Mouse (Mus musculus): Measurements from ENCODE around the gene Pde8a. TPM values are rescaled to one million over a fixed set of nuclear protein-coding genes. Genes with fewer than 3 reads are reported as not detected.

Pde8a gene
- polyA plus RNA-seq, 1 experiment from 2014 or later = 3.3 TPM

- H3K27ac ChIP-seq = peak overlapping the region; percentile 80
- peaks cover 40% of the 10 kb centered on the region for H3K4me1 ChIP-seq
- peak overlapping the region; percentile 55 for H3K4me3 ChIP-seq
- H3K27me3 ChIP-seq (ENCODE audit: low read depth, poor library complexity, severe bottlenecking) = peaks cover 80% of the 10 kb centered on the region
- no peaks in the 10 kb centered on the region for H3K9me3 ChIP-seq (replicated peaks)
- DNase-seq (ENCODE audit: low spot score) = peak; percentile 35
- H3K36me3 ChIP-seq = no peaks in the 10 kb centered on the region
- 5% methylated on average over 39 of the region's 40 CpGs for WGBS
These were observed 934 bp downstream of the Pde8a start for GRCm38 (mm10) chr7:81214153-81214907.

- DNase-seq (ENCODE audit: low spot score) = no peak
- no peak overlapping the region for H3K27ac ChIP-seq
- 84% methylated on average over 1 of the region's 1 CpGs for WGBS
These were observed 2.6 kb downstream of the Pde8a start for GRCm38 (mm10) chr7:81215950-81216349.

DNA sequence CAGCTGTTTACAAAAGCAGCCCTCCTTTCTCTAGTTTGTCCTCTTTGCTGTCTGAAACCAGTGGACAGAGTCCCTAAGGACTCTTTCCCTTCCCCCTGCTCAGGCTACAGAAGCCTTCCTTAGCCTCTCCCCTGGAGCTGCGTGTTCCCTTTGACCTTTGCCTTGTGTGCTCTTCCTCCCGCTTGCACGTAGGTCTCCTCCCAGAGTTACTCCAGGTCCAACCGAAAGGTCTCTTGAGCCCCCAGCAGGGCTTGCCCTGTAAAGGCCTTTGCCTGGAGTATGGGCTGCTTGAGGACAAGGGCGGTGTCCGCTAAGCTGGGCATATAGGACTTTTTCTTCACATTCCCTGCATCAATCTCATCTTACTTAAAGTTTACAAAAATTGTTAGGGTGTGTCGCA, 5.9 kb downstream of the Pde8a start:
- Histone ChIP-seq H3K4me1 (peaks cover 2% of the 10 kb centered on the region), H3K36me3 (no peaks in the 10 kb centered on the region), H3K9me3 (replicated peaks) (no peaks in the 10 kb centered on the region), H3K27me3 (ENCODE audit: low read depth, poor library complexity, severe bottlenecking) (peaks cover 33% of the 10 kb centered on the region), H3K4me3 (no peak overlapping the region), H3K27ac (no peak overlapping the region)
- WGBS = 56% methylated on average over 7 of the region's 7 CpGs
- DNase-seq (ENCODE audit: low spot score) = no peak

More at GRCm38 (mm10) chr7:81215950-81216349, 2.6 kb downstream of the Pde8a start:
- Histone ChIP-seq H3K4me1 (peaks cover 30% of the 10 kb centered on the region), H3K36me3 (no peaks in the 10 kb centered on the region), H3K27me3 (ENCODE audit: low read depth, poor library complexity, severe bottlenecking) (peaks cover 67% of the 10 kb centered on the region), H3K4me3 (no peak overlapping the region), H3K9me3 (replicated peaks) (no peaks in the 10 kb centered on the region)

- Histone ChIP-seq H3K9me3 (replicated peaks) (no peaks in the 10 kb centered on the region), H3K36me3 (no peaks in the 10 kb centered on the region), H3K27ac (no peak overlapping the region), H3K4me1 (no peaks in the 10 kb centered on the region), H3K4me3 (no peak overlapping the region), H3K27me3 (ENCODE audit: low read depth, poor library complexity, severe bottlenecking) (peaks cover 23% of the 10 kb centered on the region)
- no peak for DNase-seq (ENCODE audit: low spot score)
- 90% methylated on average over 3 of the region's 3 CpGs for whole genome bisulfite sequencing
These were observed 7.0 kb downstream of the Pde8a start for GRCm38 (mm10) chr7:81220381-81220780.

- DNase-seq (ENCODE audit: low spot score) = no peak
- Histone ChIP-seq H3K9me3 (replicated peaks) (no peaks in the 10 kb centered on the region), H3K36me3 (no peaks in the 10 kb centered on the region), H3K27me3 (ENCODE audit: low read depth, poor library complexity, severe bottlenecking) (peaks cover 4% of the 10 kb centered on the region; the same call in 1 of the 2 replicates), H3K4me3 (no peak overlapping the region), H3K4me1 (no peaks in the 10 kb centered on the region), H3K27ac (no peak overlapping the region)
- 91% methylated on average over 7 of the region's 7 CpGs for whole genome bisulfite sequencing
These were observed 10.9 kb downstream of the Pde8a start for GRCm38 (mm10) chr7:81224260-81224659.

DNA sequence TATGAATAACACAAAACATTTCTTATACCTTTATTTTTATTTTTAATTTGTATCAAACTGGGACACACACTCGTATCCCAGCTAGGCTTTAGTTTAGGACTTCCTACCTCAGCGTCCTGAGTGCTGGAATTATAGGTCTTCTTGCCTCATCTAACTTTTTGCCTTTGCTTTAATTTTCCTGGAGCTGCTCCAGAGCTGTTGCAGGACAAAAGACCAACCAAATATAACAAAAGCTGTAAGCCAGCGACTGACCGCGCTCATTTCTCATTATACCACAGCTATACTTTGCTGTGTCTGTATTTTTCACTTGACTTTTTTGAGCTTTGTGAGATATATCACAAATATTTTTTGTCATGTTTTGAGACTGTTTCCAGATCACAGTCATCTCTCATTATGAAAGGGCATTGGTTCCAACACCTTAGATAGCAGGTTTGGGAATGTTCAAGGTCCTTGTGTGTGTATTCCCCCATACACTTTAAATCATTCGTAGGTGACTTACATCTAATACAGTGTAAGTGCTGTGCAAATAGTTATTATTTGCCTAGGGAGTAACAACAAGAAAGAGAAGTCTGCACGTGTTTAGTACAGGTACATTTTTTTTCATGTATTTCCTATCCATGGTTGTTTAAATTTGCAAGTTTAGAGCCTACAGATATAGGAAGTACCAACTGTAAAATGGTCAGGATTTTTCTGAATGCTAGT, 16.8 kb downstream of the Pde8a start:
- 90% methylated on average over 7 of the region's 7 CpGs for WGBS

DNA sequence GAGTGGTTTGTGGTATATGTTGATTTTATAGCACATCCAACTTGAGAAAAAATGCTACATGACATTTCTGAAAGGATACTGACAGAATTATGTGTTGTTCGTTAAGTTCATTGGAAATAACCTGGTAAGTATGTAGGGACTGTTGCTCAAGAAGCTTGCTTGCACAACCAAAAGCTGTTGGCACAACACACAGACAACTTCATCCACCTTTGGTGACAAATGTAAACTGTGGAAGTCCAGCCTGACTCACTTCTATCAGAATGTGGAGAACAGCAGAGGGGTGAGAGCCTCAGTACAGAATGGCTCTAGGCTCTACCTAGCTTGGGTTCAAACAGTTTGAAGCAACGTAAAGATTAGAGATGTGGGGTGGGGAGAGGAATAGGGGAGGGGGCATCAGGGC, 19.3 kb downstream of the Pde8a start:
- Histone ChIP-seq H3K36me3 (no peaks in the 10 kb centered on the region), H3K4me3 (no peak overlapping the region), H3K27me3 (ENCODE audit: low read depth, poor library complexity, severe bottlenecking) (no peaks in the 10 kb centered on the region), H3K9me3 (replicated peaks) (no peaks in the 10 kb centered on the region), H3K4me1 (no peaks in the 10 kb centered on the region), H3K27ac (no peak overlapping the region)
- WGBS = 82% methylated on average over 2 of the region's 2 CpGs
- no peak for DNase-seq (ENCODE audit: low spot score)

More for the DNA sequence above, 16.8 kb downstream of the Pde8a start:
- Histone ChIP-seq H3K27ac (no peak overlapping the region), H3K36me3 (no peaks in the 10 kb centered on the region), H3K27me3 (ENCODE audit: low read depth, poor library complexity, severe bottlenecking) (no peaks in the 10 kb centered on the region), H3K4me3 (no peak overlapping the region), H3K9me3 (replicated peaks) (no peaks in the 10 kb centered on the region), H3K4me1 (no peaks in the 10 kb centered on the region)
- no peak for DNase-seq (ENCODE audit: low spot score)

- no peaks in the 10 kb centered on the region for H3K27me3 ChIP-seq (ENCODE audit: low read depth, poor library complexity, severe bottlenecking)
- H3K4me3 ChIP-seq = no peak overlapping the region
- DNase-seq (ENCODE audit: low spot score) = no peak
- H3K27ac ChIP-seq = no peak overlapping the region
- H3K36me3 ChIP-seq = no peaks in the 10 kb centered on the region
- no peaks in the 10 kb centered on the region for H3K9me3 ChIP-seq (replicated peaks)
- WGBS = 85% methylated on average over 2 of the region's 2 CpGs
- no peaks in the 10 kb centered on the region for H3K4me1 ChIP-seq
These were observed 21.7 kb downstream of the Pde8a start for GRCm38 (mm10) chr7:81235117-81235516.

DNA sequence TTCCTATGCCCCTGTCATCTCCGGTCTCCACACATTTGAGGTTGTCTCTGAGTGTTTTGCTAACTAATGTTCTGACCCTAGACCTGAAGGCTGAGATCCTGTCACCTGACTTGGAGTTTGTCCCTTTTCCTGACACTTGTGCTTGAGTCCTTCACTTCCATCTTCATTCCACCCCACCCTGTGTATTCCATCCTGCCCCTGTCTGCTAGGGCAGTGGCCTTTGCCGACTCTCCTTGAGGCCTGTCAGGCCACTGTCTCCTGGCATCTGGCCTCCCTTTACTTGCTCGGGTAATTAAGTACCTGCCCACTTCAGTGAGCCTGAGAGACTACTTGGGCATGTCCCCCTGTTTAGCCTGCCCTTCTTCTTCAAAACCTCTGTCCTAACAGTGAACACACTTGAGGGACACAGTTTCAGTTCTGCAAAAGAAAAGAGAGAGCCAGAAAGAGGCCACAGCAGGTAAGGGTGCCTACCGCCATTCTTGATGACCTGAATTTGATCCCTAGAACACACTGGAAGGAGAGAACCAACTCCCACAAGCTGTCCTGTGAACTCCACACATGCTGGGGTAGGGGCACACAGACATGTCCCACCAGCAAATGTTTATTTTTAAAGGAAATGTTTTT, 22.3 kb downstream of the Pde8a start:
- Histone ChIP-seq H3K4me1 (no peaks in the 10 kb centered on the region), H3K9me3 (replicated peaks) (no peaks in the 10 kb centered on the region), H3K36me3 (no peaks in the 10 kb centered on the region), H3K27ac (no peak overlapping the region), H3K27me3 (ENCODE audit: low read depth, poor library complexity, severe bottlenecking) (no peaks in the 10 kb centered on the region), H3K4me3 (no peak overlapping the region)
- no peak for DNase-seq (ENCODE audit: low spot score)
- WGBS = 66% methylated on average over 4 of the region's 4 CpGs

- H3K4me1 ChIP-seq = no peaks in the 10 kb centered on the region
- no peaks in the 10 kb centered on the region for H3K36me3 ChIP-seq
- no peak overlapping the region for H3K27ac ChIP-seq
- H3K9me3 ChIP-seq (replicated peaks) = no peaks in the 10 kb centered on the region
- H3K4me3 ChIP-seq = no peak overlapping the region
- 74% methylated on average over 5 of the region's 5 CpGs for WGBS
- DNase-seq (ENCODE audit: low spot score) = no peak
- no peaks in the 10 kb centered on the region for H3K27me3 ChIP-seq (ENCODE audit: low read depth, poor library complexity, severe bottlenecking)
These were observed 30.0 kb downstream of the Pde8a start for GRCm38 (mm10) chr7:81243361-81243760.

DNA sequence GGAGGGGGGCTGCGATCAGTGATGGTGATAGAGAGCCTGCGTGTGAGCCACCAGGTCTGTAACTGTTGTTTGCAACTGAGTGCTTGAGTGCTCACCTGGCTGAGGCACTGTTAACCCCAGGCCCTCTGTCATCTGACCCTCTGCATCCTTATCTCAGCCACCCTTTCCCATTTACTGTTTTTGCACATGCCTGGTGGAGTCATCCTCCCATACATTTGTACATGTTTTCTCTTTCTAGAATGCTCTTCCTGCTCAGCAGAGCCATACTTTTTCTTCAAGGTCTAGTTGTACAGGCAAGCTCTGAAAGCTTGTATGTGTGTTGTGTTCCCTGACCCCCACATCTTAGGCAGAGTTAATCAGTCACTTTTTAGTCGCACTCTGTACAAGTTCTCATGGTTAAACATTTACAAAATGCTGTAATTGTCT, 36.5 kb downstream of the Pde8a start:
- Histone ChIP-seq H3K9me3 (replicated peaks) (no peaks in the 10 kb centered on the region), H3K4me1 (no peaks in the 10 kb centered on the region), H3K27ac (no peak overlapping the region), H3K27me3 (ENCODE audit: low read depth, poor library complexity, severe bottlenecking) (no peaks in the 10 kb centered on the region), H3K4me3 (no peak overlapping the region), H3K36me3 (no peaks in the 10 kb centered on the region)
- no peak for DNase-seq (ENCODE audit: low spot score)
- 93% methylated on average over 3 of the region's 3 CpGs for WGBS

DNA sequence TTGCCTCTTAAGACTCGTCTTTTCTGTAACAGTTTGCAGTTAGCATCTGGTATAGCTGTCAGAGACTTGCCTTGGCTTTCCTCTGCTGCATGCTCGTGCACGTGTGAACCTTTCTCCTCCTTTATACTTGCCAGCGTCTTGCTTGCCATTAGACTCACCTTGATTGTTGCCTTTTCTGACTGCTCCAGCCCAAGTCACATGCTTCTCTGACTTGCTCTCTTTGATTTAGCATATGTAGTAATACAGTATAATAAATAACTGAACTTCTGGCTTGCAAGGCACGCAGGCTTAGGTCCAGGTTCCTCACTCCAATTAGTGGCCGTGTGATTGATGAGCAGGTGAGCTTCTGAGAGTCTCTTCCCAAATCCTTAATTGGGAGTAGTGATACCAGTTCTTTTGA, 37.2 kb downstream of the Pde8a start:
- Histone ChIP-seq H3K36me3 (no peaks in the 10 kb centered on the region), H3K27me3 (ENCODE audit: low read depth, poor library complexity, severe bottlenecking) (no peaks in the 10 kb centered on the region), H3K4me1 (no peaks in the 10 kb centered on the region), H3K9me3 (replicated peaks) (no peaks in the 10 kb centered on the region), H3K27ac (no peak overlapping the region), H3K4me3 (no peak overlapping the region)
- WGBS = 87% methylated on average over 6 of the region's 6 CpGs
- DNase-seq (ENCODE audit: low spot score) = no peak

- no peak overlapping the region for H3K4me3 ChIP-seq
- 91% methylated on average over 2 of the region's 2 CpGs for WGBS
- H3K4me1 ChIP-seq = no peaks in the 10 kb centered on the region
- no peaks in the 10 kb centered on the region for H3K27me3 ChIP-seq (ENCODE audit: low read depth, poor library complexity, severe bottlenecking)
- no peaks in the 10 kb centered on the region for H3K36me3 ChIP-seq
- no peaks in the 10 kb centered on the region for H3K9me3 ChIP-seq (replicated peaks)
- DNase-seq (ENCODE audit: low spot score) = no peak
- H3K27ac ChIP-seq = no peak overlapping the region
These were observed 38.1 kb downstream of the Pde8a start for GRCm38 (mm10) chr7:81251521-81251920.

All from limb, embryonic 10.5 days (tissue).